Mouse (Mus musculus) neural tube, embryonic 13.5 days (tissue): ENCODE data around the gene E2f3. TPM values are rescaled to one million over a fixed set of nuclear protein-coding genes. Genes with fewer than 3 reads are reported as not detected.

Source experiments
- ATAC-seq: fragments of 200-750 bp; cut with Nextera tagmentation; 2 replicates; pipeline ENCODE4 v1.8.0; 2017; ENCODE audit warnings: low read depth, mild to moderate bottlenecking, moderate TSS enrichment, moderate library complexity
- H3K27ac ChIP-seq: fragments of 300-500 bp; sonication (generic); replicated peaks from 2 replicates; pipeline ENCODE4 v1.5.1; 2015; ENCODE audit warnings: moderate library complexity, mild to moderate bottlenecking, inconsistent platforms
- H3K27me3 ChIP-seq: fragments of 300-500 bp; sonication (generic); 2 replicates; pipeline ENCODE4 v1.6.1; 2015; ENCODE audit warnings: mild to moderate bottlenecking, inconsistent platforms
- H3K36me3 ChIP-seq: fragments of 300-500 bp; sonication (generic); 2 replicates; pipeline ENCODE4 v1.6.1; 2015; ENCODE audit warnings: mild to moderate bottlenecking, inconsistent platforms
- H3K4me1 ChIP-seq: fragments of 300-500 bp; sonication (generic); replicated peaks from 2 replicates; pipeline ENCODE4 v1.6.1; 2015; ENCODE audit warnings: inconsistent platforms
- H3K4me2 ChIP-seq: fragments of 300-500 bp; sonication (generic); 2 replicates; pipeline ENCODE4 v1.6.1; 2015; ENCODE audit warnings: inconsistent platforms, mild to moderate bottlenecking, moderate library complexity
- H3K4me3 ChIP-seq: fragments of 300-500 bp; sonication (generic); 2 replicates; pipeline ENCODE4 v1.5.1; 2015; ENCODE audit warnings: mild to moderate bottlenecking, inconsistent platforms
- H3K9ac ChIP-seq: fragments of 300-500 bp; sonication (generic); 2 replicates; pipeline ENCODE4 v1.6.1; 2015; ENCODE audit warnings: moderate library complexity, mild to moderate bottlenecking, inconsistent platforms
- H3K9me3 ChIP-seq: fragments of 300-500 bp; sonication (generic); 2 replicates; pipeline ENCODE4 v1.6.1; 2016; ENCODE audit warnings: inconsistent platforms
- WGBS: fragments of 180-500 bp; shearing (Covaris S2); methylation state at CpG from one replicate; pipeline ENCODE4 v1.1.7; 2015; 5-methylcytosine and 5-hydroxymethylcytosine counted together
- polyA plus RNA-seq: library from polyadenylated mRNA; unstranded; fragments of >200 nt; fragmentation: Nextera tagmentation; extraction: Ambion mirVana; gene quantifications from 2 replicates; pipeline ENCODE4 v1.2.1, GENCODE M21; 2015

Gene E2f3
- polyA plus RNA-seq, 1 experiment from 2014 or later, result 4.9 TPM

GRCm38 (mm10) chr13:29908431-29908830 is 77.4 kb downstream of the E2f3 start:
- Histone ChIP-seq H3K4me2 (no peak overlapping the region), H3K27ac (no peak overlapping the region), H3K4me1 (no peaks in the 10 kb centered on the region), H3K36me3 (peaks cover 87% of the 10 kb centered on the region), H3K27me3 (no peaks in the 10 kb centered on the region), H3K9me3 (peaks cover 22% of the 10 kb centered on the region), H3K9ac (no peak overlapping the region), H3K4me3 (no peak overlapping the region)
- 96% methylated on average over 9 of the region's 9 CpGs for WGBS
- ATAC-seq, result no peak

- no peaks in the 10 kb centered on the region for H3K4me1 ChIP-seq
- WGBS, result 92% methylated on average over 9 of the region's 9 CpGs
- H3K9ac ChIP-seq, result no peak overlapping the region
- peaks cover 24% of the 10 kb centered on the region for H3K9me3 ChIP-seq
- no peak for ATAC-seq
- peaks cover 82% of the 10 kb centered on the region for H3K36me3 ChIP-seq
- H3K4me3 ChIP-seq, result no peak overlapping the region
- no peak overlapping the region for H3K27ac ChIP-seq
- H3K27me3 ChIP-seq, result no peaks in the 10 kb centered on the region
- H3K4me2 ChIP-seq, result no peak overlapping the region
These were observed 77.9 kb downstream of the E2f3 start for GRCm38 (mm10) chr13:29907995-29908394.

- WGBS, result 96% methylated on average over 10 of the region's 10 CpGs
- peaks cover 24% of the 10 kb centered on the region for H3K9me3 ChIP-seq
- H3K27me3 ChIP-seq, result no peaks in the 10 kb centered on the region
- peaks cover 72% of the 10 kb centered on the region for H3K36me3 ChIP-seq
- H3K9ac ChIP-seq, result no peak overlapping the region
- H3K4me3 ChIP-seq, result no peak overlapping the region
- H3K4me2 ChIP-seq, result no peak overlapping the region
- H3K27ac ChIP-seq, result no peak overlapping the region
- H3K4me1 ChIP-seq, result no peaks in the 10 kb centered on the region
- ATAC-seq, result no peak
These were observed 79.1 kb downstream of the E2f3 start for GRCm38 (mm10) chr13:29906734-29907133.

- H3K36me3 ChIP-seq, result peaks cover 42% of the 10 kb centered on the region
- ATAC-seq, result no peak
- no peaks in the 10 kb centered on the region for H3K4me1 ChIP-seq
- no peak overlapping the region for H3K27ac ChIP-seq
- H3K9ac ChIP-seq, result no peak overlapping the region
- no peak overlapping the region for H3K4me2 ChIP-seq
- H3K9me3 ChIP-seq, result peaks cover 37% of the 10 kb centered on the region
- H3K4me3 ChIP-seq, result no peak overlapping the region
- WGBS, result 100% methylated on average over 1 of the region's 1 CpGs
- no peaks in the 10 kb centered on the region for H3K27me3 ChIP-seq
These were observed 82.5 kb downstream of the E2f3 start for GRCm38 (mm10) chr13:29903341-29903740.

GRCm38 (mm10) chr13:29902676-29903075 is 83.2 kb downstream of the E2f3 start:
- Histone ChIP-seq H3K4me1 (no peaks in the 10 kb centered on the region), H3K27ac (no peak overlapping the region), H3K9ac (no peak overlapping the region), H3K4me3 (no peak overlapping the region), H3K36me3 (peaks cover 35% of the 10 kb centered on the region), H3K4me2 (no peak overlapping the region), H3K9me3 (peaks cover 40% of the 10 kb centered on the region), H3K27me3 (no peaks in the 10 kb centered on the region)
- no peak for ATAC-seq
- 97% methylated on average over 1 of the region's 1 CpGs for WGBS

- Histone ChIP-seq H3K4me3 (no peak overlapping the region), H3K9ac (no peak overlapping the region), H3K4me2 (no peak overlapping the region), H3K36me3 (peaks cover 25% of the 10 kb centered on the region), H3K27ac (no peak overlapping the region), H3K4me1 (no peaks in the 10 kb centered on the region), H3K9me3 (peaks cover 40% of the 10 kb centered on the region), H3K27me3 (no peaks in the 10 kb centered on the region)
- ATAC-seq, result no peak
- 83% methylated on average over 4 of the region's 4 CpGs for WGBS
These were observed 84.2 kb downstream of the E2f3 start for GRCm38 (mm10) chr13:29901641-29902040.

- 96% methylated on average over 3 of the region's 3 CpGs for WGBS
- Histone ChIP-seq H3K36me3 (no peaks in the 10 kb centered on the region), H3K9ac (no peak overlapping the region), H3K4me1 (no peaks in the 10 kb centered on the region), H3K4me3 (no peak overlapping the region), H3K27ac (no peak overlapping the region), H3K27me3 (no peaks in the 10 kb centered on the region), H3K9me3 (no peaks in the 10 kb centered on the region), H3K4me2 (no peak overlapping the region)
- no peak for ATAC-seq
These were observed 119.1 kb downstream of the E2f3 start for GRCm38 (mm10) chr13:29866780-29867179.

GRCm38 (mm10) chr13:29864331-29864730 is 121.5 kb downstream of the E2f3 start:
- H3K4me1 ChIP-seq, result no peaks in the 10 kb centered on the region
- H3K4me3 ChIP-seq, result no peak overlapping the region
- H3K36me3 ChIP-seq, result no peaks in the 10 kb centered on the region
- no peak for ATAC-seq
- WGBS, result 61% methylated on average over 6 of the region's 6 CpGs
- no peak overlapping the region for H3K27ac ChIP-seq
- H3K9ac ChIP-seq, result no peak overlapping the region
- H3K4me2 ChIP-seq, result no peak overlapping the region
- H3K9me3 ChIP-seq, result no peaks in the 10 kb centered on the region
- no peaks in the 10 kb centered on the region for H3K27me3 ChIP-seq

- Histone ChIP-seq H3K36me3 (no peaks in the 10 kb centered on the region), H3K4me3 (no peak overlapping the region), H3K4me2 (no peak overlapping the region), H3K9me3 (no peaks in the 10 kb centered on the region), H3K4me1 (no peaks in the 10 kb centered on the region), H3K27me3 (no peaks in the 10 kb centered on the region), H3K27ac (no peak overlapping the region), H3K9ac (no peak overlapping the region)
- 75% methylated on average over 2 of the region's 2 CpGs for WGBS
- no peak for ATAC-seq
These were observed 125.8 kb downstream of the E2f3 start for GRCm38 (mm10) chr13:29860087-29860486.

GRCm38 (mm10) chr13:29857436-29857835 is 128.4 kb downstream of the E2f3 start:
- H3K9me3 ChIP-seq, result no peaks in the 10 kb centered on the region
- H3K4me2 ChIP-seq, result no peak overlapping the region
- no peak for ATAC-seq
- no peak overlapping the region for H3K9ac ChIP-seq
- 13% methylated on average over 4 of the region's 4 CpGs for WGBS
- H3K4me1 ChIP-seq, result peaks cover 21% of the 10 kb centered on the region
- no peak overlapping the region for H3K4me3 ChIP-seq
- H3K27me3 ChIP-seq, result no peaks in the 10 kb centered on the region
- no peaks in the 10 kb centered on the region for H3K36me3 ChIP-seq
- H3K27ac ChIP-seq, result no peak overlapping the region

Other genes with a start within 250 kb of the E2f3 start
- gene Cdkal1, start 130.4 kb downstream of the E2f3 start, polyA plus RNA-seq, result 21.6 and 27.7 TPM in 2 replicates
- 2.0 and 2.7 TPM in 2 replicates for gene Mboat1, start 150.4 kb upstream of the E2f3 start, polyA plus RNA-seq